Mouse (Mus musculus) A20 (cell line): ENCODE data around the gene Sycp2l.

Experiments
- DNase-seq: peaks from one replicate; pipeline ENCODE4 v3.0.0-alpha.2; 2011; ENCODE audit warnings: low read depth, low spot score

The Sycp2l gene

GRCm38 (mm10) chr13:41113940-41114339, at the start of gene Sycp2l:
Gene Sycp2l, plus strand, starts transcription at chr13:41114307.
- DNase-seq = no peak

GRCm38 (mm10) chr13:41067618-41068017, 46.5 kb upstream of the Sycp2l start:
- no peak for DNase-seq

GRCm38 (mm10) chr13:41071617-41072016, 42.5 kb upstream of the Sycp2l start:
- DNase-seq = no peak

- no peak for DNase-seq
These were observed 40.3 kb upstream of the Sycp2l start for GRCm38 (mm10) chr13:41073819-41074218.

- no peak for DNase-seq
These were observed 36.2 kb upstream of the Sycp2l start for GRCm38 (mm10) chr13:41077921-41078320.

- no peak for DNase-seq
These were observed 35.3 kb upstream of the Sycp2l start for GRCm38 (mm10) chr13:41078690-41079420.

GRCm38 (mm10) chr13:41079421-41079780, 34.7 kb upstream of the Sycp2l start, which contains the start of gene Mak:
Gene Mak, minus strand, starts transcription at chr13:41079706.
- no peak for DNase-seq

- DNase-seq = no peak
These were observed 34.2 kb upstream of the Sycp2l start for GRCm38 (mm10) chr13:41079859-41080258.

- DNase-seq = no peak
These were observed 33.4 kb upstream of the Sycp2l start for GRCm38 (mm10) chr13:41080700-41081099.

GRCm38 (mm10) chr13:41084521-41084920, 29.6 kb upstream of the Sycp2l start:
- DNase-seq = peak; percentile 24

GRCm38 (mm10) chr13:41085140-41085539, 29.0 kb upstream of the Sycp2l start:
- DNase-seq = peak; percentile 35

- no peak for DNase-seq
These were observed 25.4 kb upstream of the Sycp2l start for GRCm38 (mm10) chr13:41088746-41089145.

- no peak for DNase-seq
These were observed 22.8 kb upstream of the Sycp2l start for GRCm38 (mm10) chr13:41091271-41091670.

- DNase-seq = no peak
These were observed 19.9 kb upstream of the Sycp2l start for GRCm38 (mm10) chr13:41094160-41094559.

- DNase-seq = peak; percentile 89
These were observed 16.6 kb upstream of the Sycp2l start for GRCm38 (mm10) chr13:41097324-41098058.

- no peak for DNase-seq
These were observed 15.8 kb upstream of the Sycp2l start for GRCm38 (mm10) chr13:41098325-41098724.

- DNase-seq = no peak
These were observed 14.1 kb upstream of the Sycp2l start for GRCm38 (mm10) chr13:41100031-41100430.

GRCm38 (mm10) chr13:41103841-41104525, 10.1 kb upstream of the Sycp2l start:
- no peak for DNase-seq

- DNase-seq = peak; percentile 50
These were observed 8.6 kb upstream of the Sycp2l start for GRCm38 (mm10) chr13:41105541-41105940.

- DNase-seq = no peak
These were observed 3.2 kb upstream of the Sycp2l start, which contains the start of gene Gcm2 for GRCm38 (mm10) chr13:41110935-41111334. Gene Gcm2, minus strand, starts transcription at chr13:41111035.

GRCm38 (mm10) chr13:41119152-41119945, 5.2 kb downstream of the Sycp2l start:
- DNase-seq = peak; percentile 48
